Mouse (Mus musculus): Measurements from ENCODE around the gene Mat1a.

DNA sequence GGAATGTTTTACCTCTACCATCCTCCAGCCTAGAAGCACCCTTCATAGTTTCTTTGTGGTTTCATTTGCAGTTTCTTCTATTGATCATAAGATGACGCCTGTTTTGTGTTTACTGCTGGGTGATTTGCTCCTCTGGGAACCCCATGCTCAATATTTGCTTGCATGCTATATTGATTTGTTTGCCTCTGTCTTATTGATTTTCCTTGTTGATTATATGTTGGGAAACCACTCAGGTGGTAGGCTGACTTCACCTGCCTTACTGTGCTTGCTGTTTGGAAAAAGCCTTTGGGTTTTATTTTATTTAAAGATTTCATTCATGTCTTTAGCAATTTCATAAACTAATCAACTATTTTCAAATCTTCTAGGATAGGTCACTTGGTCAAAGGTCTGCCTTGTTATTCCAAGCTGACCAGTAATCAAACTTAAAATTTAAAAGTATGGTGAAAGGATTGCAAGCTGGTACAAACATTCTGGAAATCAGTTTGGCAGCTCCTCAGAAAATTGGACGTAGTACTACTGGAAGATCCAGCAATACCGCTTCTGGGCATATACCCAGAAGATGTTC is 8.5 kb upstream of the Mat1a start:
- TF ChIP-seq POLR2A (IDR thresholded peaks at IDR 0.05; ENCODE audit: borderline replicate concordance, extremely low read depth, insufficient read depth, insufficient read length, poor library complexity, severe bottlenecking) (no peak), CTCF (IDR thresholded peaks at IDR 0.05; ENCODE audit: borderline replicate concordance, extremely low read depth, insufficient read depth, insufficient read length) (no peak)

All from brain, embryonic 14.5 days (tissue).